Mouse (Mus musculus): ENCODE results near the gene Flnb.

- no peak for TF ChIP-seq CTCF (IDR thresholded peaks at IDR 0.05; ENCODE audit: low read depth, low read length)
- no peak for TF ChIP-seq POLR2A (IDR thresholded peaks at IDR 0.05; ENCODE audit: borderline replicate concordance, low read depth, low read length)
Measured at GRCm38 (mm10) chr14:7885540-7885939, 67.8 kb downstream of the Flnb start.

All from bone marrow macrophage, adult 2 months (primary cell).